Comparison of ENCODE assay signal across 15 mouse cellular contexts in genomic region chr5:142871765-142872164, GRCm38 (mm10). TPM values are rescaled to one million over a fixed set of nuclear protein-coding genes. Genes with fewer than 3 reads are reported as not detected.
DNase-seq lines count a peak whose midpoint lies in the region; ATAC-seq and TF ChIP-seq lines count a peak whose summit lies in the region.
"Had no signal": no experiment of that assay in that cellular context is flagged by ENCODE, and none has a peak within 500 bp of the region (broad histone marks: within the 10 kb centered on the region; RNA-seq: fewer than 3 reads in every experiment).

No protein-coding gene starts in this region.

- no peaks in the 10 kb centered on the region for H3K27me3 ChIP-seq in hindbrain, embryonic 13.5 days
- no peaks in the 10 kb centered on the region for H3K27me3 ChIP-seq in hindbrain, embryonic 14.5 days (ENCODE audit: control insufficient read depth, insufficient read depth, low read length)
- H3K27me3 ChIP-seq in midbrain, embryonic 13.5 days = no peaks in the 10 kb centered on the region
- no peaks in the 10 kb centered on the region for H3K27me3 ChIP-seq in midbrain, embryonic 11.5 days (ENCODE audit: control insufficient read depth, insufficient read depth, low read length)
- H3K27me3 ChIP-seq in embryonic facial prominence, embryonic 13.5 days = no peaks in the 10 kb centered on the region
- no peaks in the 10 kb centered on the region for H3K27me3 ChIP-seq in forebrain, embryonic 15.5 days
- H3K27me3 ChIP-seq in cerebellum, adult 2 months (ENCODE audit: control insufficient read depth, insufficient read depth, low read length) = no peaks in the 10 kb centered on the region
- H3K27me3 ChIP-seq: hindbrain, embryonic 15.5 days had no signal

- TF ChIP-seq POLR2A in cerebellum, adult 2 months (IDR thresholded peaks at IDR 0.05; ENCODE audit: borderline replicate concordance, insufficient read depth, low read length) = no peak

- H3K9me3 ChIP-seq in hindbrain, embryonic 13.5 days = no peaks in the 10 kb centered on the region
- no peaks in the 10 kb centered on the region for H3K9me3 ChIP-seq in hindbrain, embryonic 14.5 days (ENCODE audit: control insufficient read depth, low read length)
- H3K9me3 ChIP-seq in midbrain, embryonic 13.5 days = no peaks in the 10 kb centered on the region
- no peaks in the 10 kb centered on the region for H3K9me3 ChIP-seq in midbrain, embryonic 11.5 days (ENCODE audit: control insufficient read depth, low read length)
- H3K9me3 ChIP-seq in embryonic facial prominence, embryonic 13.5 days = 0 out of 2 replicates have a peak, but pooled peaks cover 2% of the 10 kb centered on the region
- no peaks in the 10 kb centered on the region for H3K9me3 ChIP-seq in forebrain, embryonic 15.5 days
- H3K9me3 ChIP-seq: hindbrain, embryonic 15.5 days had no signal

- 0 out of 2 replicates have a peak overlapping the region, but pooled peaks have one; percentile 8 for H3K27ac ChIP-seq in hindbrain, embryonic 13.5 days
- no peak overlapping the region for H3K27ac ChIP-seq in hindbrain, embryonic 14.5 days
- H3K27ac ChIP-seq in midbrain, embryonic 13.5 days = peak overlapping the region; percentile 1; the same call in 1 of the 2 replicates
- no peak overlapping the region for H3K27ac ChIP-seq in midbrain, embryonic 11.5 days (ENCODE audit: low read depth, low read length)
- peak overlapping the region; percentile 41 for H3K27ac ChIP-seq in embryonic facial prominence, embryonic 13.5 days
- peak overlapping the region; percentile 42 for H3K27ac ChIP-seq in forebrain, embryonic 15.5 days (replicated peaks)
- no peak overlapping the region for H3K27ac ChIP-seq in cerebellum, adult 2 months (ENCODE audit: insufficient read depth, low read length)
- H3K27ac ChIP-seq: hindbrain, embryonic 15.5 days had no signal

- peaks cover 42% of the 10 kb centered on the region for H3K4me1 ChIP-seq in hindbrain, embryonic 13.5 days (replicated peaks)
- no peaks in the 10 kb centered on the region for H3K4me1 ChIP-seq in hindbrain, embryonic 14.5 days (replicated peaks; ENCODE audit: control insufficient read depth, insufficient read depth, low read length)
- H3K4me1 ChIP-seq in midbrain, embryonic 13.5 days (replicated peaks) = peaks cover 10% of the 10 kb centered on the region
- no peaks in the 10 kb centered on the region for H3K4me1 ChIP-seq in midbrain, embryonic 11.5 days (ENCODE audit: control insufficient read depth, insufficient read depth, low read length)
- peaks cover 44% of the 10 kb centered on the region for H3K4me1 ChIP-seq in embryonic facial prominence, embryonic 13.5 days
- H3K4me1 ChIP-seq in forebrain, embryonic 15.5 days = peaks cover 49% of the 10 kb centered on the region
- H3K4me1 ChIP-seq in cerebellum, adult 2 months (ENCODE audit: control insufficient read depth, insufficient read depth, low read length) = no peaks in the 10 kb centered on the region

- no peak for DNase-seq in hindbrain, embryonic 14.5 days (ENCODE audit: low spot score)
- DNase-seq in midbrain, embryonic 11.5 days (ENCODE audit: low spot score, missing footprints) = no peak
- DNase-seq in cerebellum, adult 2 months = no peak
- DNase-seq: adrenal gland, adult 8-10 months; cerebellum, postnatal 14 days; kidney, adult 2 months; kidney, postnatal 14 days; liver, postnatal 0 days; lung, postnatal 4 days; thymus, postnatal 4 days had no signal

- H3K4me2 ChIP-seq in hindbrain, embryonic 13.5 days = no peak overlapping the region
- H3K4me2 ChIP-seq in hindbrain, embryonic 14.5 days (replicated peaks) = no peak overlapping the region
- H3K4me2 ChIP-seq in midbrain, embryonic 13.5 days (replicated peaks) = no peak overlapping the region
- no peak overlapping the region for H3K4me2 ChIP-seq in midbrain, embryonic 11.5 days
- no peak overlapping the region for H3K4me2 ChIP-seq in embryonic facial prominence, embryonic 13.5 days
- H3K4me2 ChIP-seq in forebrain, embryonic 15.5 days (replicated peaks) = no peak overlapping the region
- H3K4me2 ChIP-seq: hindbrain, embryonic 15.5 days had no signal

- peaks cover 67% of the 10 kb centered on the region for H3K36me3 ChIP-seq in hindbrain, embryonic 13.5 days
- peaks cover 40% of the 10 kb centered on the region for H3K36me3 ChIP-seq in hindbrain, embryonic 14.5 days (replicated peaks; ENCODE audit: control insufficient read depth, insufficient read depth)
- H3K36me3 ChIP-seq in midbrain, embryonic 13.5 days = peaks cover 56% of the 10 kb centered on the region
- peaks cover 7% of the 10 kb centered on the region; the same call in 1 of the 2 replicates for H3K36me3 ChIP-seq in midbrain, embryonic 11.5 days (ENCODE audit: control insufficient read depth, insufficient read depth, low read length)
- peaks cover 58% of the 10 kb centered on the region for H3K36me3 ChIP-seq in embryonic facial prominence, embryonic 13.5 days
- H3K36me3 ChIP-seq in forebrain, embryonic 15.5 days = peaks cover 17% of the 10 kb centered on the region; the same call in 1 of the 2 replicates

- H3K9ac ChIP-seq in hindbrain, embryonic 13.5 days = peak overlapping the region; percentile 51
- H3K9ac ChIP-seq in hindbrain, embryonic 14.5 days = no peak overlapping the region
- no peak overlapping the region for H3K9ac ChIP-seq in midbrain, embryonic 13.5 days (replicated peaks)
- no peak overlapping the region for H3K9ac ChIP-seq in midbrain, embryonic 11.5 days (ENCODE audit: low read length)
- H3K9ac ChIP-seq in embryonic facial prominence, embryonic 13.5 days = peak overlapping the region; percentile 52; the same call in 1 of the 2 replicates
- no peak overlapping the region for H3K9ac ChIP-seq in forebrain, embryonic 15.5 days (replicated peaks)
- H3K9ac ChIP-seq: hindbrain, embryonic 15.5 days; liver, postnatal 0 days had no signal

- H3K4me3 ChIP-seq in hindbrain, embryonic 13.5 days = no peak overlapping the region
- no peak overlapping the region for H3K4me3 ChIP-seq in hindbrain, embryonic 14.5 days (replicated peaks; ENCODE audit: low read length)
- no peak overlapping the region for H3K4me3 ChIP-seq in midbrain, embryonic 13.5 days (replicated peaks)
- H3K4me3 ChIP-seq in midbrain, embryonic 11.5 days (ENCODE audit: low read depth, low read length) = no peak overlapping the region
- H3K4me3 ChIP-seq in embryonic facial prominence, embryonic 13.5 days = no peak overlapping the region
- H3K4me3 ChIP-seq in forebrain, embryonic 15.5 days = no peak overlapping the region
- H3K4me3 ChIP-seq in cerebellum, adult 2 months (replicated peaks; ENCODE audit: insufficient read depth, low read depth, low read length) = no peak overlapping the region
- H3K4me3 ChIP-seq: hindbrain, embryonic 15.5 days had no signal

- no peak for ATAC-seq in hindbrain, embryonic 13.5 days (ENCODE audit: low FRiP score)
- no peak for ATAC-seq in hindbrain, embryonic 14.5 days (ENCODE audit: low FRiP score)
- no peak for ATAC-seq in midbrain, embryonic 13.5 days
- ATAC-seq in midbrain, embryonic 11.5 days (ENCODE audit: low FRiP score) = no peak
- no peak for ATAC-seq in embryonic facial prominence, embryonic 13.5 days (ENCODE audit: insufficient number of reproducible peaks, insufficient read depth, low FRiP score, low TSS enrichment, low read depth)
- ATAC-seq in forebrain, embryonic 15.5 days (replicated peaks) = no peak
- ATAC-seq: liver, postnatal 0 days had no signal

- 64% methylated on average over 12 of the region's 12 CpGs for WGBS in hindbrain, embryonic 13.5 days
- WGBS in hindbrain, embryonic 14.5 days = 61% methylated on average over 12 of the region's 12 CpGs
- WGBS in midbrain, embryonic 13.5 days = 53% methylated on average over 12 of the region's 12 CpGs
- 70% methylated on average over 12 of the region's 12 CpGs for WGBS in midbrain, embryonic 11.5 days
- 60% methylated on average over 12 of the region's 12 CpGs for WGBS in embryonic facial prominence, embryonic 13.5 days
- WGBS in forebrain, embryonic 15.5 days = 45% methylated on average over 12 of the region's 12 CpGs
- WGBS in cerebellum, adult 2 months = 66% methylated on average over 12 of the region's 12 CpGs

- TF ChIP-seq CTCF in cerebellum, adult 2 months (IDR thresholded peaks at IDR 0.05; ENCODE audit: borderline replicate concordance, insufficient read depth, low read depth, low read length) = no peak

RNA-seq across cellular contexts. Expression of gene Fbxl18, which starts 23.5 kb away (rescaled TPM):
- polyA plus RNA-seq in hindbrain, embryonic 13.5 days (2015; fragmentation: Nextera tagmentation; extraction: Ambion mirVana) = 36.6 and 36.9 TPM in 2 replicates
- polyA plus RNA-seq in hindbrain, embryonic 14.5 days (2014; fragmentation: Nextera tagmentation; extraction: Ambion mirVana) = 26.1 TPM in 2 replicates
- polyA plus RNA-seq in midbrain, embryonic 13.5 days (2015; fragmentation: Nextera tagmentation; extraction: Ambion mirVana) = 40.1 and 40.4 TPM in 2 replicates
- 10.5 and 11.8 TPM in 2 replicates for polyA plus RNA-seq in midbrain, embryonic 11.5 days (2014; fragmentation: Nextera tagmentation; extraction: Ambion mirVana)
- polyA plus RNA-seq in embryonic facial prominence, embryonic 13.5 days (2015; fragmentation: Nextera tagmentation; extraction: Ambion mirVana) = 15.0 and 15.7 TPM in 2 replicates
- 32.6 and 34.2 TPM in 2 replicates for polyA plus RNA-seq in forebrain, embryonic 15.5 days (2015; fragmentation: Nextera tagmentation; extraction: Ambion mirVana)
- polyA plus RNA-seq in cerebellum, adult 2 months (2012; rRNA removed) = 22.3 TPM in 2 replicates

RNA-seq across cellular contexts. Expression of gene Actb, which starts 34.8 kb away (rescaled TPM):
- polyA plus RNA-seq in hindbrain, embryonic 13.5 days (2015; fragmentation: Nextera tagmentation; extraction: Ambion mirVana) = 17,657 and 17,716 TPM in 2 replicates
- polyA plus RNA-seq in hindbrain, embryonic 14.5 days (2014; fragmentation: Nextera tagmentation; extraction: Ambion mirVana) = 13,534 and 14,549 TPM in 2 replicates
- 15,567 and 17,404 TPM in 2 replicates for polyA plus RNA-seq in midbrain, embryonic 13.5 days (2015; fragmentation: Nextera tagmentation; extraction: Ambion mirVana)
- polyA plus RNA-seq in midbrain, embryonic 11.5 days (2014; fragmentation: Nextera tagmentation; extraction: Ambion mirVana) = 14,142 and 15,094 TPM in 2 replicates
- 14,475 and 16,597 TPM in 2 replicates for polyA plus RNA-seq in embryonic facial prominence, embryonic 13.5 days (2015; fragmentation: Nextera tagmentation; extraction: Ambion mirVana)
- 16,767 and 16,970 TPM in 2 replicates for polyA plus RNA-seq in forebrain, embryonic 15.5 days (2015; fragmentation: Nextera tagmentation; extraction: Ambion mirVana)
- polyA plus RNA-seq in cerebellum, adult 2 months (2012; rRNA removed) = 2,136 and 2,149 TPM in 2 replicates

RNA-seq across cellular contexts. Expression of gene Tnrc18, which starts 54.3 kb away (rescaled TPM):
- 33.1 and 35.8 TPM in 2 replicates for polyA plus RNA-seq in hindbrain, embryonic 13.5 days (2015; fragmentation: Nextera tagmentation; extraction: Ambion mirVana)
- polyA plus RNA-seq in hindbrain, embryonic 14.5 days (2014; fragmentation: Nextera tagmentation; extraction: Ambion mirVana) = 34.1 and 38.9 TPM in 2 replicates
- 30.5 and 40.7 TPM in 2 replicates for polyA plus RNA-seq in midbrain, embryonic 13.5 days (2015; fragmentation: Nextera tagmentation; extraction: Ambion mirVana)
- polyA plus RNA-seq in midbrain, embryonic 11.5 days (2014; fragmentation: Nextera tagmentation; extraction: Ambion mirVana) = 26.9 and 27.4 TPM in 2 replicates
- polyA plus RNA-seq in embryonic facial prominence, embryonic 13.5 days (2015; fragmentation: Nextera tagmentation; extraction: Ambion mirVana) = 44.0 and 55.7 TPM in 2 replicates
- 45.9 and 48.3 TPM in 2 replicates for polyA plus RNA-seq in forebrain, embryonic 15.5 days (2015; fragmentation: Nextera tagmentation; extraction: Ambion mirVana)
- polyA plus RNA-seq in cerebellum, adult 2 months (2012; rRNA removed) = 29.3 and 36.5 TPM in 2 replicates

Comparison
In these comparisons a context has a peak if more than half of its experiments do, and no peak if none do; other contexts are left out.
1. H3K27ac ChIP-seq: peak in hindbrain, embryonic 13.5 days (single experiment), midbrain, embryonic 13.5 days (single experiment), embryonic facial prominence, embryonic 13.5 days (single experiment) and forebrain, embryonic 15.5 days (single experiment); none in hindbrain, embryonic 14.5 days (single experiment), midbrain, embryonic 11.5 days (single experiment) and cerebellum, adult 2 months (single experiment).
2. H3K9ac ChIP-seq: peak in hindbrain, embryonic 13.5 days (single experiment) and embryonic facial prominence, embryonic 13.5 days (single experiment); none in hindbrain, embryonic 14.5 days (single experiment), midbrain, embryonic 13.5 days (single experiment), midbrain, embryonic 11.5 days (single experiment) and forebrain, embryonic 15.5 days (single experiment).